Mouse (Mus musculus) MEL (cell line): Measurements from ENCODE around the gene Ppfia1.
A peak's percentile ranks its signal among the peaks of the same experiment; 100 is the strongest.

Experiments
- CHD1 ChIP-seq: IDR thresholded peaks from 2 replicates; pipeline ENCODE4 v1.6.1; 2012; ENCODE audit warnings: low read depth, mild to moderate bottlenecking, inconsistent platforms, low read length, improper control_type of control experiment
- CTCF ChIP-seq, 3 experiments: IDR thresholded peaks in 2 of 3; conservative IDR thresholded peaks in 1 of 3; 2 replicates each; pipeline ENCODE4 v1.5.1; 2011 to 2012; ENCODE audit warnings: low read length in 3 of 3, low read depth in 2 of 3, mild to moderate bottlenecking in 2 of 3, improper control_type of control experiment in 1 of 3, inconsistent platforms in 1 of 3, mixed read lengths in 1 of 3, moderate library complexity in 1 of 3; ENCODE audit not compliant: control insufficient read depth in 1 of 3, insufficient read depth in 1 of 3, poor library complexity in 1 of 3, severe bottlenecking in 1 of 3
- EP300 ChIP-seq, 2 experiments: IDR thresholded peaks; 2 replicates each; pipeline ENCODE4 v1.6.1; 2011; ENCODE audit warnings: improper control_type of control experiment in 2 of 2, low read length in 2 of 2, low read depth in 1 of 2, mild to moderate bottlenecking in 1 of 2
- GABPA ChIP-seq: IDR thresholded peaks from 2 replicates; pipeline ENCODE4 v1.6.1; 2012; ENCODE audit warnings: low read depth, mild to moderate bottlenecking, inconsistent platforms, low read length, improper control_type of control experiment, moderate library complexity
- MAX ChIP-seq: IDR thresholded peaks from 2 replicates; pipeline ENCODE4 v1.6.1; 2011; ENCODE audit warnings: low read length, improper control_type of control experiment
- MXI1 ChIP-seq: IDR thresholded peaks from 2 replicates; pipeline ENCODE4 v1.6.1; 2011; ENCODE audit warnings: mild to moderate bottlenecking, low read depth, low read length, improper control_type of control experiment
- POLR2A ChIP-seq, 2 experiments: IDR thresholded peaks; 2 replicates each; pipeline ENCODE4 v1.6.1; 2011 to 2012; ENCODE audit warnings: low read length in 2 of 2, mild to moderate bottlenecking in 2 of 2, control low read depth in 1 of 2, improper control_type of control experiment in 1 of 2, low read depth in 1 of 2, moderate library complexity in 1 of 2; ENCODE audit not compliant: control insufficient read depth in 1 of 2, insufficient read depth in 1 of 2, poor library complexity in 1 of 2
- TBP ChIP-seq: IDR thresholded peaks from 2 replicates; pipeline ENCODE4 v1.8.0; 2011; ENCODE audit warnings: low read depth, low read length, improper control_type of control experiment
- ZNF384 ChIP-seq: IDR thresholded peaks from 2 replicates; pipeline ENCODE4 v1.6.1; 2012; ENCODE audit warnings: low read depth, mild to moderate bottlenecking, inconsistent platforms, low read length, improper control_type of control experiment

GRCm38 (mm10) chr7:144536367-144536766 is 17.2 kb downstream of the Ppfia1 start:
- TF ChIP-seq CHD1 (no peak), POLR2A (IDR thresholded peaks at IDR 0.05; ENCODE audit: control insufficient read depth in 1 of 2, insufficient read depth in 1 of 2, low read depth in 1 of 2, low read length in 2 of 2, poor library complexity in 1 of 2) (no peak), CTCF (IDR thresholded peaks at IDR 0.05 in 2 of 3, conservative IDR thresholded peaks at IDR 0.05 in 1 of 3; ENCODE audit: control insufficient read depth in 1 of 3, insufficient read depth in 1 of 3, low read depth in 2 of 3, low read length in 3 of 3, poor library complexity in 1 of 3, severe bottlenecking in 1 of 3) (no peak), EP300 (IDR thresholded peaks at IDR 0.05; ENCODE audit: low read depth in 1 of 2, low read length in 2 of 2) (peak; percentile 39 to 70; a peak in 2 of 4 replicates), TBP (no peak), MXI1 (no peak), ZNF384 (no peak), GABPA (no peak), MAX (no peak)
